Mouse (Mus musculus): Measurements from ENCODE around the gene Zmym5. TPM values are rescaled to one million over a fixed set of nuclear protein-coding genes. Genes with fewer than 3 reads are reported as not detected.
"Not testable (repeated sequence)": the region's sequence is repeated elsewhere in the genome, so short reads cannot be mapped to it uniquely, and the experiment has no call there.

The Zmym5 gene
- polyA plus RNA-seq (2015; fragmentation: Nextera tagmentation; extraction: Ambion mirVana) = 18.2 and 19.2 TPM in 2 replicates

- H3K4me3 ChIP-seq (ENCODE audit: low read length) = peak within 1 kb of the TSS; percentile 68
- peak within 1 kb of the TSS; percentile 97 for H3K27ac ChIP-seq (ENCODE audit: low read length)
- not testable (repeated sequence) for H3K27me3 ChIP-seq (ENCODE audit: control insufficient read depth, insufficient read depth, low read length); H3K9me3 ChIP-seq (replicated peaks; ENCODE audit: control insufficient read depth, low read length); H3K36me3 ChIP-seq (ENCODE audit: control insufficient read depth, insufficient read depth)
- peak within 1 kb of the TSS; percentile 78 for H3K4me2 ChIP-seq (ENCODE audit: low read depth, low read length)
- ATAC-seq (replicated peaks; ENCODE audit: extremely low read depth, insufficient read depth, low FRiP score) = peak; percentile 96
- peaks cover 14% of the 10 kb centered on the region for H3K4me1 ChIP-seq (ENCODE audit: control insufficient read depth, insufficient read depth, low read length)
- peak within 1 kb of the TSS; percentile 85 for H3K9ac ChIP-seq (ENCODE audit: low read length)
- WGBS = under 1% methylated on average over 41 of the region's 72 CpGs
These were observed at the start of gene Zmym5 for GRCm38 (mm10) chr14:56811701-56812339. Zmym5 (minus strand) TSS chr14:56811716.

GRCm38 (mm10) chr14:56849681-56850080 is 38.2 kb upstream of the Zmym5 start:
- H3K27me3 ChIP-seq (ENCODE audit: control insufficient read depth, insufficient read depth, low read length) = no peaks in the 10 kb centered on the region
- no peak overlapping the region for H3K4me2 ChIP-seq (ENCODE audit: low read depth, low read length)
- no peaks in the 10 kb centered on the region for H3K36me3 ChIP-seq (ENCODE audit: control insufficient read depth, insufficient read depth)
- WGBS = 48% methylated on average over 2 of the region's 2 CpGs
- H3K9me3 ChIP-seq (replicated peaks; ENCODE audit: control insufficient read depth, low read length) = peaks cover 15% of the 10 kb centered on the region
- no peak overlapping the region for H3K9ac ChIP-seq (ENCODE audit: low read length)
- H3K27ac ChIP-seq (ENCODE audit: low read length) = no peak overlapping the region
- no peak for ATAC-seq (replicated peaks; ENCODE audit: extremely low read depth, insufficient read depth, low FRiP score)
- H3K4me1 ChIP-seq (ENCODE audit: control insufficient read depth, insufficient read depth, low read length) = no peaks in the 10 kb centered on the region
- H3K4me3 ChIP-seq (ENCODE audit: low read length) = no peak overlapping the region

- no peak overlapping the region for H3K4me2 ChIP-seq (ENCODE audit: low read depth, low read length)
- no peak overlapping the region for H3K27ac ChIP-seq (ENCODE audit: low read length)
- WGBS = 61% methylated on average over 2 of the region's 2 CpGs
- no peaks in the 10 kb centered on the region for H3K27me3 ChIP-seq (ENCODE audit: control insufficient read depth, insufficient read depth, low read length)
- H3K4me1 ChIP-seq (ENCODE audit: control insufficient read depth, insufficient read depth, low read length) = no peaks in the 10 kb centered on the region
- no peak overlapping the region for H3K9ac ChIP-seq (ENCODE audit: low read length)
- H3K36me3 ChIP-seq (ENCODE audit: control insufficient read depth, insufficient read depth) = no peaks in the 10 kb centered on the region
- ATAC-seq (replicated peaks; ENCODE audit: extremely low read depth, insufficient read depth, low FRiP score) = no peak
- H3K9me3 ChIP-seq (replicated peaks; ENCODE audit: control insufficient read depth, low read length) = peaks cover 3% of the 10 kb centered on the region; the same call in 1 of the 2 replicates
- no peak overlapping the region for H3K4me3 ChIP-seq (ENCODE audit: low read length)
These were observed 36.8 kb upstream of the Zmym5 start for GRCm38 (mm10) chr14:56848322-56848721.

- Histone ChIP-seq H3K4me3 (ENCODE audit: low read length) (no peak overlapping the region), H3K36me3 (ENCODE audit: control insufficient read depth, insufficient read depth) (no peaks in the 10 kb centered on the region), H3K27ac (ENCODE audit: low read length) (no peak overlapping the region), H3K4me1 (ENCODE audit: control insufficient read depth, insufficient read depth, low read length) (no peaks in the 10 kb centered on the region), H3K9ac (ENCODE audit: low read length) (no peak overlapping the region), H3K4me2 (ENCODE audit: low read depth, low read length) (no peak overlapping the region), H3K27me3 (ENCODE audit: control insufficient read depth, insufficient read depth, low read length) (no peaks in the 10 kb centered on the region), H3K9me3 (replicated peaks; ENCODE audit: control insufficient read depth, low read length) (no peaks in the 10 kb centered on the region)
- ATAC-seq (replicated peaks; ENCODE audit: extremely low read depth, insufficient read depth, low FRiP score) = no peak
- 23% methylated on average over 2 of the region's 2 CpGs for WGBS
These were observed 33.0 kb upstream of the Zmym5 start for GRCm38 (mm10) chr14:56844507-56844906.

- WGBS = 64% methylated on average over 4 of the region's 4 CpGs
- H3K4me1 ChIP-seq (ENCODE audit: control insufficient read depth, insufficient read depth, low read length) = no peaks in the 10 kb centered on the region
- no peak overlapping the region for H3K4me2 ChIP-seq (ENCODE audit: low read depth, low read length)
- H3K9me3 ChIP-seq (replicated peaks; ENCODE audit: control insufficient read depth, low read length) = no peaks in the 10 kb centered on the region
- no peaks in the 10 kb centered on the region for H3K27me3 ChIP-seq (ENCODE audit: control insufficient read depth, insufficient read depth, low read length)
- no peak for ATAC-seq (replicated peaks; ENCODE audit: extremely low read depth, insufficient read depth, low FRiP score)
- no peak overlapping the region for H3K4me3 ChIP-seq (ENCODE audit: low read length)
- H3K27ac ChIP-seq (ENCODE audit: low read length) = no peak overlapping the region
- no peak overlapping the region for H3K9ac ChIP-seq (ENCODE audit: low read length)
- H3K36me3 ChIP-seq (ENCODE audit: control insufficient read depth, insufficient read depth) = no peaks in the 10 kb centered on the region
These were observed 32.5 kb upstream of the Zmym5 start for GRCm38 (mm10) chr14:56844033-56844432.

GRCm38 (mm10) chr14:56834576-56834975 is 23.1 kb upstream of the Zmym5 start:
- H3K9ac ChIP-seq (ENCODE audit: low read length); H3K4me2 ChIP-seq (ENCODE audit: low read depth, low read length); H3K4me3 ChIP-seq (ENCODE audit: low read length); H3K9me3 ChIP-seq (replicated peaks; ENCODE audit: control insufficient read depth, low read length); H3K4me1 ChIP-seq (ENCODE audit: control insufficient read depth, insufficient read depth, low read length); ATAC-seq (replicated peaks; ENCODE audit: extremely low read depth, insufficient read depth, low FRiP score); H3K27me3 ChIP-seq (ENCODE audit: control insufficient read depth, insufficient read depth, low read length); H3K36me3 ChIP-seq (ENCODE audit: control insufficient read depth, insufficient read depth); H3K27ac ChIP-seq (ENCODE audit: low read length): not testable (repeated sequence)
- 81% methylated on average over 5 of the region's 5 CpGs for WGBS

GRCm38 (mm10) chr14:56833211-56833610 is 21.7 kb upstream of the Zmym5 start:
- not testable (repeated sequence) for H3K4me1 ChIP-seq (ENCODE audit: control insufficient read depth, insufficient read depth, low read length); H3K4me3 ChIP-seq (ENCODE audit: low read length); H3K36me3 ChIP-seq (ENCODE audit: control insufficient read depth, insufficient read depth); H3K4me2 ChIP-seq (ENCODE audit: low read depth, low read length); H3K27ac ChIP-seq (ENCODE audit: low read length); H3K9me3 ChIP-seq (replicated peaks; ENCODE audit: control insufficient read depth, low read length); ATAC-seq (replicated peaks; ENCODE audit: extremely low read depth, insufficient read depth, low FRiP score); H3K27me3 ChIP-seq (ENCODE audit: control insufficient read depth, insufficient read depth, low read length); H3K9ac ChIP-seq (ENCODE audit: low read length)
- 55% methylated on average over 10 of the region's 10 CpGs for WGBS

- no peak overlapping the region for H3K4me3 ChIP-seq (ENCODE audit: low read length)
- H3K36me3 ChIP-seq (ENCODE audit: control insufficient read depth, insufficient read depth) = no peaks in the 10 kb centered on the region
- no peak overlapping the region; the same call in 1 of the 2 replicates for H3K27ac ChIP-seq (ENCODE audit: low read length)
- no peak overlapping the region for H3K4me2 ChIP-seq (ENCODE audit: low read depth, low read length)
- no peaks in the 10 kb centered on the region for H3K27me3 ChIP-seq (ENCODE audit: control insufficient read depth, insufficient read depth, low read length)
- 48% methylated on average over 1 of the region's 1 CpGs for WGBS
- H3K4me1 ChIP-seq (ENCODE audit: control insufficient read depth, insufficient read depth, low read length) = no peaks in the 10 kb centered on the region
- H3K9ac ChIP-seq (ENCODE audit: low read length) = no peak overlapping the region
- peaks cover 5% of the 10 kb centered on the region for H3K9me3 ChIP-seq (replicated peaks; ENCODE audit: control insufficient read depth, low read length)
- ATAC-seq (replicated peaks; ENCODE audit: extremely low read depth, insufficient read depth, low FRiP score) = no peak
These were observed 21.1 kb upstream of the Zmym5 start for GRCm38 (mm10) chr14:56832563-56833113.

GRCm38 (mm10) chr14:56832147-56832546 is 20.6 kb upstream of the Zmym5 start:
- Histone ChIP-seq H3K4me3 (ENCODE audit: low read length) (no peak overlapping the region), H3K27me3 (ENCODE audit: control insufficient read depth, insufficient read depth, low read length) (no peaks in the 10 kb centered on the region), H3K9me3 (replicated peaks; ENCODE audit: control insufficient read depth, low read length) (peaks cover 5% of the 10 kb centered on the region), H3K36me3 (ENCODE audit: control insufficient read depth, insufficient read depth) (no peaks in the 10 kb centered on the region), H3K9ac (ENCODE audit: low read length) (no peak overlapping the region), H3K27ac (ENCODE audit: low read length) (no peak overlapping the region), H3K4me1 (ENCODE audit: control insufficient read depth, insufficient read depth, low read length) (no peaks in the 10 kb centered on the region), H3K4me2 (ENCODE audit: low read depth, low read length) (no peak overlapping the region)
- 94% methylated on average over 3 of the region's 3 CpGs for WGBS
- ATAC-seq (replicated peaks; ENCODE audit: extremely low read depth, insufficient read depth, low FRiP score) = no peak
